Mouse (Mus musculus): Measurements from ENCODE around the gene Lclat1. TPM values are rescaled to one million over a fixed set of nuclear protein-coding genes. Genes with fewer than 3 reads are reported as not detected.

Gene Lclat1
- polyA plus RNA-seq, 1 experiment from 2014 or later: 15.4 TPM

DNA sequence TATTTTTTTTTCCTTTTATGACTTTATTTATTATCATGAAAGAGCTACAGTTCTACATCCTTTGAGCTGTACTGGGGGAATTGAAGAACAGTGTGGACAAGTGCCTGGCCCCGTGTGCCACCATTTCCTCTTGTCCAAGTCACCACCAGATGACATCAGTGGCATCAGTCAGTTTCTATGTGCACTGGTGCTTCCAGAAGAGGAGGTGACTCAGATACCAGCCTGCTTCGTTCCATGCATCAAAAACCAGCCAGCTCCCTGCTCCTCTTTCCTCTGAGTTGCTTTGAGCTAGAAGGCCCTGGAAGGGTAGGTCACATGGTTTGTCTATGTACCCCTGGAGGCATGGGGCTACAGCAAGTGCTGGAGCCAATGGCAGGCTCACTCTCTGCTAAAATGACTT is 37.3 kb upstream of the Lclat1 start:
- Histone ChIP-seq H3K4me2 (replicated peaks) (no peak overlapping the region), H3K4me3 (replicated peaks) (no peak overlapping the region), H3K27me3 (no peaks in the 10 kb centered on the region), H3K27ac (replicated peaks) (no peak overlapping the region), H3K4me1 (peaks cover 9% of the 10 kb centered on the region), H3K9ac (no peak overlapping the region), H3K36me3 (no peaks in the 10 kb centered on the region), H3K9me3 (replicated peaks) (no peaks in the 10 kb centered on the region)
- ATAC-seq (ENCODE audit: insufficient number of reproducible peaks, low FRiP score, low TSS enrichment, low read depth): no peak
- 81% methylated on average over 2 of the region's 2 CpGs for WGBS

DNA sequence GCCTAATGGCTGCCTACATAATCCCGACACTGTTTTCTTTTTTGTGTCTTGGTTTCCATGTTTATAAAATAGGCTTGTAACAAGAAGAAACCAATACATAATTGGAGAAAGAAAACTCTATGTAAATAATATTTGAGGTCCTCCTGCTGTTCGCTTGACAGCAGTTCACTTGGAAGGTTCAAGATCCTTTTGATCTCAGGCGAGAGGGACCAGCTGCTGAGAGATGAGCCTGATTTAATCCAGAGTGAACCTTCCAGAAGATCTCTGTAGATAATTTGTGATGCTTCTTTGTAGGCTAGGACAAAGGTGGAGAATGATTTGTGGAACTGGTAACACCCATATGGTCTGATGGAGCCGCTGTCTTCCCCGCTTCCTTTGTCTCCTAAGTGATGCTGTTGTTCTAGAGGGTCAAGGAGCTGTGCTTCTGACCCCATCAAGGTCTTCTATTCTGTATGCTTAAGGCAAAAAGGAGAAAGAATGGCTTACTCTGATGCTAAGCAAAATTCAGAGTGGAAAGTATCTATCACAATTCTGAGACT is 36.0 kb upstream of the Lclat1 start:
- ATAC-seq (ENCODE audit: insufficient number of reproducible peaks, low FRiP score, low TSS enrichment, low read depth): no peak
- no peak overlapping the region for H3K9ac ChIP-seq
- no peaks in the 10 kb centered on the region for H3K9me3 ChIP-seq (replicated peaks)
- 76% methylated on average over 5 of the region's 5 CpGs for WGBS
- no peaks in the 10 kb centered on the region for H3K27me3 ChIP-seq
- 0 out of 2 replicates have a peak overlapping the region, but pooled peaks have one; percentile 12 for H3K27ac ChIP-seq (replicated peaks)
- H3K4me2 ChIP-seq (replicated peaks): no peak overlapping the region
- no peak overlapping the region for H3K4me3 ChIP-seq (replicated peaks)
- peaks cover 9% of the 10 kb centered on the region for H3K4me1 ChIP-seq
- H3K36me3 ChIP-seq: no peaks in the 10 kb centered on the region

DNA sequence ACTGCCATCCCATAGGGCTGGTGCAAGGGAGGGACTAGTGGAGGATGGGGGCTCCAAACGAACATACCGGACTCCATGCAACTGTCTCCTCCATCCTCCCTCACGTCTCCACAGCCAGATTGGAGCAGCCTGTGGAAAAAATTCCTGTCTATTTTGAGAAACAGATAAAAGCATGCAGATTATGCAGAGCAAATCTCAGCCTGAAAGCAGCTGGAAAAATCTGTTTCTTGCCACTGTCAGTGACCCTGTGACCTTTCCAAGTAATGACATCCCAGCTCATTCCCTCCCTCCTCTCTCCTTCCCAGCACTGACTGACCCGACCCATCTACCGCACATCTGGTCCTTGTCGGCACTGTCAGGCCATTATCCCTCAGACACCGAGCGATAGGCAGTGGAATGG is 35.5 kb upstream of the Lclat1 start:
- WGBS: 32% methylated on average over 8 of the region's 8 CpGs
- Histone ChIP-seq H3K27ac (replicated peaks) (0 out of 2 replicates have a peak overlapping the region, but pooled peaks have one; percentile 12), H3K36me3 (no peaks in the 10 kb centered on the region)

DNA sequence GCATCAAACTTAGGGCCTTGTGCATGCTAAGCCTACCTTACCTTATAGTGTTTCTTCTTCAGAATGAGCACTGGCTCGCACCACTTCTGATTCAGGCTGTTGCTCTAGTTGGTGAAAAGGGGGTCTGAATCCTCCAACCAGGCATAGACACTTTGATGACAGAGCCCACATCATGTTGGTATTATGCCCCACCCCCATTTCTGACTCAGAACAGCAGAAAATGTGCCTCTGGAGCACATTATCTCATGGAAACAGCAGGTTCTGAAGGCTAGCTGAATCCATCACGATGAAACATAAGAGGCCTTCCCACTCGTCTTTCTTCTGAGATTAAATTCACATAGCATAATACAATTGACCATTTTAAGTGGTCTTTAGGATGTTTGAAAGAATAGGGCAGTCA is 33.2 kb upstream of the Lclat1 start:
- ATAC-seq (ENCODE audit: insufficient number of reproducible peaks, low FRiP score, low TSS enrichment, low read depth): no peak
- Histone ChIP-seq H3K4me2 (replicated peaks) (no peak overlapping the region), H3K9me3 (replicated peaks) (no peaks in the 10 kb centered on the region), H3K4me1 (peaks cover 5% of the 10 kb centered on the region), H3K9ac (no peak overlapping the region), H3K27me3 (no peaks in the 10 kb centered on the region), H3K36me3 (no peaks in the 10 kb centered on the region), H3K27ac (replicated peaks) (0 out of 2 replicates have a peak overlapping the region, but pooled peaks have one; percentile 34), H3K4me3 (replicated peaks) (no peak overlapping the region)
- 57% methylated on average over 3 of the region's 3 CpGs for WGBS

More for the DNA sequence above, 35.5 kb upstream of the Lclat1 start:
- no peak overlapping the region for H3K4me2 ChIP-seq (replicated peaks)
- no peak overlapping the region for H3K4me3 ChIP-seq (replicated peaks)
- H3K9ac ChIP-seq: no peak overlapping the region
- peaks cover 8% of the 10 kb centered on the region for H3K4me1 ChIP-seq
- no peaks in the 10 kb centered on the region for H3K9me3 ChIP-seq (replicated peaks)
- peak; percentile 31; the same call in 1 of the 2 replicates for ATAC-seq (ENCODE audit: insufficient number of reproducible peaks, low FRiP score, low TSS enrichment, low read depth)
- no peaks in the 10 kb centered on the region for H3K27me3 ChIP-seq

- WGBS: 36% methylated on average over 9 of the region's 9 CpGs
- Histone ChIP-seq H3K36me3 (no peaks in the 10 kb centered on the region), H3K9ac (no peak overlapping the region), H3K4me1 (peaks cover 5% of the 10 kb centered on the region), H3K27ac (replicated peaks) (0 out of 2 replicates have a peak overlapping the region, but pooled peaks have one; percentile 34), H3K27me3 (no peaks in the 10 kb centered on the region), H3K4me2 (replicated peaks) (no peak overlapping the region), H3K4me3 (replicated peaks) (no peak overlapping the region), H3K9me3 (replicated peaks) (no peaks in the 10 kb centered on the region)
- ATAC-seq (ENCODE audit: insufficient number of reproducible peaks, low FRiP score, low TSS enrichment, low read depth): no peak
Observed at GRCm38 (mm10) chr17:73075238-73075890, 32.4 kb upstream of the Lclat1 start.

GRCm38 (mm10) chr17:73077638-73078037 is 30.1 kb upstream of the Lclat1 start:
- WGBS: 87% methylated on average over 3 of the region's 3 CpGs

GRCm38 (mm10) chr17:73081360-73082133 is 26.2 kb upstream of the Lclat1 start:
- H3K27me3 ChIP-seq: no peaks in the 10 kb centered on the region
- H3K4me2 ChIP-seq (replicated peaks): no peak overlapping the region
- WGBS: 20% methylated on average over 9 of the region's 9 CpGs
- no peaks in the 10 kb centered on the region for H3K9me3 ChIP-seq (replicated peaks)
- ATAC-seq (ENCODE audit: insufficient number of reproducible peaks, low FRiP score, low TSS enrichment, low read depth): no peak
- H3K4me3 ChIP-seq (replicated peaks): no peak overlapping the region
- no peaks in the 10 kb centered on the region for H3K36me3 ChIP-seq
- peaks cover 24% of the 10 kb centered on the region for H3K4me1 ChIP-seq
- no peak overlapping the region for H3K9ac ChIP-seq
- peak overlapping the region; percentile 87 for H3K27ac ChIP-seq (replicated peaks)

More at GRCm38 (mm10) chr17:73077638-73078037, 30.1 kb upstream of the Lclat1 start:
- H3K9me3 ChIP-seq (replicated peaks): no peaks in the 10 kb centered on the region
- peaks cover 12% of the 10 kb centered on the region for H3K4me1 ChIP-seq
- H3K9ac ChIP-seq: no peak overlapping the region
- ATAC-seq (ENCODE audit: insufficient number of reproducible peaks, low FRiP score, low TSS enrichment, low read depth): no peak
- no peak overlapping the region for H3K4me3 ChIP-seq (replicated peaks)
- no peaks in the 10 kb centered on the region for H3K36me3 ChIP-seq
- H3K4me2 ChIP-seq (replicated peaks): no peak overlapping the region
- H3K27me3 ChIP-seq: no peaks in the 10 kb centered on the region
- H3K27ac ChIP-seq (replicated peaks): no peak overlapping the region

GRCm38 (mm10) chr17:73082506-73083196 is 25.1 kb upstream of the Lclat1 start:
- ATAC-seq (ENCODE audit: insufficient number of reproducible peaks, low FRiP score, low TSS enrichment, low read depth): peak; percentile 88

DNA sequence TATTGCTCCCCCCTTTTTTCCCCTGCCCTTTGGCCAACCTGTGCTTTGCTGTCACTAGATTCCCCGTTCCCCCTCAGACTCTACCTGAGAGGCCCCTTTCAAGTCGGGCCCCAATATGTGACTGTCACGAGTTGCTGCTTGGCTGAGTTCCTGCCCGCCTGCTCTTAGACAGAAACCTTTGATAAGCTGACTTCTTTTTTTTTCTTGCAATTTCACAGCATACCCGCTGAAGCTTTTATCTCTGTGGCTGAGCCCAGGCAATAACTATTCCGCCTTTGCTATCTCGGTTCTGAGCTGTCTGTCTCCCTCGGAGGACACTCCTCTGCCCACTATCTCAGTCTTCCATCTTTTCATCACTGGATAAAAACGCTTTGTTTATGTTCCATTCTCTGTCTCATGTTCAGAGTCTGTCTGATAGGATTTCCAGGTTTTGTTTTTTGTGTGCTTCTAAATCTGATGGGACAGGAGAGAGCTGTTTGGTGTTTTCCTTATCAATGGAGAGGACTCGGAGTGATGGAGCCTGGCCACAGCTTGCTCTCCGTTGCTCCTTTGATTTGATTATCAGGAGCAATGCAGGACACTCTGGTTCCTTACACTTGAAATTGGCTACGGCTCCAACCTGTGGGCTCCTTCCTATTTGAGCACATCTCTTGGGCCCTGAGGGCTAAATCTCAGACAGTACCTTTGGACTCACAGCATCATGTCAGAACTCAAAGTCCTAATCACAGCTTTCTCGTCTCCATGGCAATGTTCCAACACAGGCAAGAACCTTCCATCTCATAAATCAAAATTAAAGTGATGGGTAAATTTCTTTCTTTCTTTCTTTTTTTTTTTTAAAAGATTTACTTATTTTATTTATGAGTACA is 20.5 kb upstream of the Lclat1 start:
- H3K9me3 ChIP-seq (replicated peaks): no peaks in the 10 kb centered on the region
- ATAC-seq (ENCODE audit: insufficient number of reproducible peaks, low FRiP score, low TSS enrichment, low read depth): no peak
- peaks cover 15% of the 10 kb centered on the region; the same call in 1 of the 2 replicates for H3K4me1 ChIP-seq
- no peak overlapping the region for H3K4me2 ChIP-seq (replicated peaks)
- WGBS: 48% methylated on average over 13 of the region's 13 CpGs
- H3K27ac ChIP-seq (replicated peaks): no peak overlapping the region
- no peaks in the 10 kb centered on the region for H3K27me3 ChIP-seq
- no peak overlapping the region for H3K4me3 ChIP-seq (replicated peaks)
- H3K36me3 ChIP-seq: no peaks in the 10 kb centered on the region
- no peak overlapping the region for H3K9ac ChIP-seq

More at GRCm38 (mm10) chr17:73082506-73083196, 25.1 kb upstream of the Lclat1 start:
- Histone ChIP-seq H3K4me3 (replicated peaks) (no peak overlapping the region), H3K4me2 (replicated peaks) (no peak overlapping the region), H3K9ac (no peak overlapping the region), H3K4me1 (peaks cover 24% of the 10 kb centered on the region), H3K27ac (replicated peaks) (peak overlapping the region; percentile 87), H3K27me3 (no peaks in the 10 kb centered on the region), H3K36me3 (no peaks in the 10 kb centered on the region), H3K9me3 (replicated peaks) (no peaks in the 10 kb centered on the region)
- 41% methylated on average over 4 of the region's 4 CpGs for WGBS

DNA sequence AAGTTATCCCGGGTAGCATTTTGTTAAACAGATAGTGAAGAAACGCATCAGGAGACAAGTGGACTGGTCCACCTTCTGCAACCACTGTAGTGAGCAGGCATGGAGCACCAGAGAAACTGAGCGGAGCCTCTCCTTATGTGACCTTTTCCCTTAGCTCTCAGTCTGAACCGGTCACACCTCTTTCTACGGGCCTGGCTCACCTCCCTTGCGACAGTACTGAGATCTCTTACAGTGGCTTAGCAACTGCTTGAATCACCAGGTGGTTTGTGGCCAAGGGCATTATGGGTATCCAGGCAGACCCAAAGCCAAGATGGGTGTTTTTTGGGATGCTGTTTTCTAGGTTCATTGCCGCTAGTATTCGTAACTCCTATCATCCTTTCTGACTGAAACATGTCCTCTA is 16.4 kb upstream of the Lclat1 start:
- H3K27ac ChIP-seq (replicated peaks): peak overlapping the region; percentile 80
- WGBS: 84% methylated on average over 8 of the region's 8 CpGs
- ATAC-seq (ENCODE audit: insufficient number of reproducible peaks, low FRiP score, low TSS enrichment, low read depth): no peak
- no peak overlapping the region for H3K9ac ChIP-seq
- H3K36me3 ChIP-seq: no peaks in the 10 kb centered on the region
- H3K9me3 ChIP-seq (replicated peaks): no peaks in the 10 kb centered on the region
- H3K4me1 ChIP-seq: peaks cover 6% of the 10 kb centered on the region; the same call in 1 of the 2 replicates
- H3K4me2 ChIP-seq (replicated peaks): no peak overlapping the region
- H3K4me3 ChIP-seq (replicated peaks): no peak overlapping the region
- no peaks in the 10 kb centered on the region for H3K27me3 ChIP-seq
